Mouse (Mus musculus): Measurements from ENCODE around the gene Edem1.

Gene Edem1

GRCm38 (mm10) chr6:108875344-108875743 is 46.9 kb downstream of the Edem1 start:
- DNase-seq (ENCODE audit: low spot score): peak; percentile 20

- no peak for DNase-seq (ENCODE audit: low spot score)
Observed at GRCm38 (mm10) chr6:108876052-108876451, 47.6 kb downstream of the Edem1 start.

GRCm38 (mm10) chr6:108876486-108876885 is 48.0 kb downstream of the Edem1 start:
- DNase-seq (ENCODE audit: low spot score): no peak

- no peak for DNase-seq (ENCODE audit: low spot score)
Observed at GRCm38 (mm10) chr6:108880368-108881013, 52.0 kb downstream of the Edem1 start.

- DNase-seq (ENCODE audit: low spot score): no peak
Observed at GRCm38 (mm10) chr6:108881074-108881473, 52.6 kb downstream of the Edem1 start.

- no peak for DNase-seq (ENCODE audit: low spot score)
Observed at GRCm38 (mm10) chr6:108883826-108884225, 55.4 kb downstream of the Edem1 start.

GRCm38 (mm10) chr6:108884603-108885002 is 56.2 kb downstream of the Edem1 start:
- no peak for DNase-seq (ENCODE audit: low spot score)

GRCm38 (mm10) chr6:108886346-108886745 is 57.9 kb downstream of the Edem1 start:
- DNase-seq (ENCODE audit: low spot score): no peak

GRCm38 (mm10) chr6:108892589-108892988 is 64.1 kb downstream of the Edem1 start:
- DNase-seq (ENCODE audit: low spot score): no peak

GRCm38 (mm10) chr6:108895129-108895528 is 66.7 kb downstream of the Edem1 start:
- DNase-seq (ENCODE audit: low spot score): no peak

GRCm38 (mm10) chr6:108895976-108896375 is 67.5 kb downstream of the Edem1 start:
- DNase-seq (ENCODE audit: low spot score): no peak

GRCm38 (mm10) chr6:108896525-108897087 is 68.2 kb downstream of the Edem1 start:
- no peak for DNase-seq (ENCODE audit: low spot score)

- DNase-seq (ENCODE audit: low spot score): no peak
Observed at GRCm38 (mm10) chr6:108899231-108899630, 70.8 kb downstream of the Edem1 start.

- no peak for DNase-seq (ENCODE audit: low spot score)
Observed at GRCm38 (mm10) chr6:108902124-108902523, 73.7 kb downstream of the Edem1 start.

GRCm38 (mm10) chr6:108903280-108903679 is 74.8 kb downstream of the Edem1 start:
- no peak for DNase-seq (ENCODE audit: low spot score)

GRCm38 (mm10) chr6:108906539-108906938 is 78.1 kb downstream of the Edem1 start:
- no peak for DNase-seq (ENCODE audit: low spot score)

All from adipocyte (in vitro differentiated cells).